Mouse (Mus musculus) heart, embryonic 15.5 days (tissue): ENCODE data around the gene Sfswap. TPM values are rescaled to one million over a fixed set of nuclear protein-coding genes. Genes with fewer than 3 reads are reported as not detected.
"Not testable (repeated sequence)": the region's sequence is repeated elsewhere in the genome, so short reads cannot be mapped to it uniquely, and the experiment has no call there.

Experiments
- ATAC-seq: fragments of 200-750 bp; cut with Nextera tagmentation; replicated peaks from 2 replicates; pipeline ENCODE4 v1.8.0; 2017; ENCODE audit warnings: low read depth, moderate TSS enrichment; ENCODE audit not compliant: insufficient number of reproducible peaks, insufficient read depth, low FRiP score
- H3K27ac ChIP-seq: fragments of 300-500 bp; sonication (generic); 2 replicates; pipeline ENCODE4 v1.5.1; 2015; ENCODE audit warnings: mild to moderate bottlenecking, inconsistent platforms
- H3K27me3 ChIP-seq: fragments of 300-500 bp; sonication (generic); 2 replicates; pipeline ENCODE4 v1.6.1; 2015; ENCODE audit warnings: inconsistent platforms
- H3K36me3 ChIP-seq: fragments of 300-500 bp; sonication (generic); 2 replicates; pipeline ENCODE4 v1.6.1; 2015; ENCODE audit warnings: mild to moderate bottlenecking, inconsistent platforms
- H3K4me1 ChIP-seq: fragments of 300-500 bp; sonication (generic); replicated peaks from 2 replicates; pipeline ENCODE4 v1.6.1; 2015; ENCODE audit warnings: inconsistent platforms
- H3K4me2 ChIP-seq: fragments of 300-500 bp; sonication (generic); 2 replicates; pipeline ENCODE4 v1.6.1; 2015; ENCODE audit warnings: inconsistent platforms, mild to moderate bottlenecking, moderate library complexity
- H3K4me3 ChIP-seq: fragments of 300-500 bp; sonication (generic); 2 replicates; pipeline ENCODE4 v1.5.1; 2015; ENCODE audit warnings: mild to moderate bottlenecking, inconsistent platforms
- H3K9ac ChIP-seq: fragments of 300-500 bp; sonication (generic); 2 replicates; pipeline ENCODE4 v1.6.1; 2015; ENCODE audit warnings: mild to moderate bottlenecking, inconsistent platforms
- H3K9me3 ChIP-seq: fragments of 300-500 bp; sonication (generic); replicated peaks from 2 replicates; pipeline ENCODE4 v1.6.1; 2016; ENCODE audit warnings: inconsistent platforms
- WGBS: fragments of 180-500 bp; shearing (Covaris S2); methylation state at CpG from one replicate; pipeline ENCODE4 v1.1.7; 2015; ENCODE audit warnings: mixed read lengths; 5-methylcytosine and 5-hydroxymethylcytosine counted together
- polyA plus RNA-seq: library from polyadenylated mRNA; unstranded; fragments of >200 nt; fragmentation: Nextera tagmentation; extraction: Ambion mirVana; gene quantifications from 2 replicates; pipeline ENCODE4 v1.2.1, GENCODE M21; 2015

Sfswap gene
- 22.9 and 28.0 TPM in 2 replicates for polyA plus RNA-seq

DNA sequence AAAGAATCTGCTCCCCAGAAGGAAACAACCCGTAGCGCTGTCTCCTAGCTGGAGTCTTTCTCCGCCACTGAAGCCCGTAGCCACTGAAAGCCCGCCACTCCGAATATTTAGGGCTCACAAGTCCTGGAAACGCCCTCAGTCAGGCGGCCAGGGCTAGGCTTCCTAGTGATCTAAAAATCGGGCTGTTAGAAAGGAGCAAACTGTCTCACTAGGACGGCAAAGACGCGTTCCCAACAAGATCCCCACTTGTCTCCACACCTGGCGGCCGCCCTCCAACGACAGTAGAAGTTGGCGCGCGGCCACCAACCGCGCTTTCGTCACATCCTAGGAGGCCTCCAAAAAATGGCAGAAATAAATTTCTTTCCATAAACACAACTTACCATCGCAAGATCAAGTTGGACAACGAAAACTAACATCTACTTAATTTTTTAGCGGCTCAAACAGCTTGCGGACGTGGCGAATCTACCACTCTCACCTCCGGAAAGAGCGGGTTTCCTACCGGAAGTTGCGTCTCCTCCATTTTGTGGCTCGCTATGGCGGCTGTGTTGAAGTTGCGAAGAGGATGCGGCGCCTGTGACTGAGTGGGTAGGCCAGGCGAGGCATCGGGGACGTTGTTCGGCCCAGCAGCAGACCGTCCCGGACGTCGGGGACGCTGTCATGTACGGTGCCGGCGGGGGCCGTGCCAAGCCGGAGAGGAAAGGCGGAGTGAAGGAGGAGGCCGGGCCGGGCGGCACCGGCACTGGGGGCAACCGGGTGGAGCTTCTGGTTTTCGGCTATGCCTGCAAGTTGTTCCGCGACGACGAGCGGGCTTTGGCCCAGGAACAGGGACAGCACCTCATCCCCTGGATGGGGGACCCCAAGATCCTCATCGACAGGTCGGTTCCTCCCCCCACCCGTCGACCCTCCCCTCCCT is at the start of gene Sfswap:
Gene Sfswap, plus strand, starts transcription at position 500 of the 913 bp plus-strand sequence.
- peaks cover 13% of the 10 kb centered on the region for H3K27me3 ChIP-seq
- H3K9ac ChIP-seq, result peak within 1 kb of the TSS; percentile 94
- WGBS, result under 1% methylated on average over 64 of the region's 66 CpGs
- peaks cover 12% of the 10 kb centered on the region for H3K4me1 ChIP-seq
- ATAC-seq, result peak; percentile 59; the same call in 1 of the 2 replicates
- peak within 1 kb of the TSS; percentile 98 for H3K4me3 ChIP-seq
- no peaks in the 10 kb centered on the region for H3K9me3 ChIP-seq
- H3K4me2 ChIP-seq, result peak within 1 kb of the TSS; percentile 95
- H3K27ac ChIP-seq, result peak within 1 kb of the TSS; percentile 77
- peaks cover 23% of the 10 kb centered on the region for H3K36me3 ChIP-seq

DNA sequence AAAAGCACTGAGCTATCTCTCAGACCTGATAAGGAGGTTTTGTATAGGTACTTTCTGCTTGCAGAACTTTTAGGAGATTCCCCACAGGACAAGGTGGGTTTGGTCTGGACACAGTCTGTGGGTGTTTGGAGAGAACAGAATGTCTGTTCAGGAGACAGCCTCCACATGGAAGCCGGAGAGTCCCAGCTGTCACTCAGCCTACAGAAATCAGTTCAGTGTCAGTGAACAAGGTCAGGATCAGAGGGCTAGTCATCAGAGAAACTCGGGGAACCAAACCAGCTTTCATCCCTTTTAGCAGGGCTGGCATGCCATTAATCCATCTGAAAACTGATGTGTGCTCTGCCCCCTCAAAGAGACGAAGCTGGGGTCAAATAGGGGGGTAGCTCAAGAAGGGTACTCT is 48.5 kb upstream of the Sfswap start:
- Histone ChIP-seq H3K36me3 (no peaks in the 10 kb centered on the region), H3K4me3 (no peak overlapping the region), H3K27ac (no peak overlapping the region), H3K9ac (no peak overlapping the region), H3K4me2 (no peak overlapping the region), H3K27me3 (0 out of 2 replicates have a peak, but pooled peaks cover 8% of the 10 kb centered on the region), H3K9me3 (no peaks in the 10 kb centered on the region), H3K4me1 (peaks cover 11% of the 10 kb centered on the region)
- no peak for ATAC-seq
- 35% methylated on average over 3 of the region's 3 CpGs for WGBS

GRCm38 (mm10) chr5:129454802-129455528 is 46.1 kb upstream of the Sfswap start:
- H3K4me1 ChIP-seq, result peaks cover 11% of the 10 kb centered on the region
- no peaks in the 10 kb centered on the region for H3K36me3 ChIP-seq
- no peaks in the 10 kb centered on the region for H3K9me3 ChIP-seq
- H3K27me3 ChIP-seq, result 0 out of 2 replicates have a peak, but pooled peaks cover 8% of the 10 kb centered on the region
- H3K9ac ChIP-seq, result 0 out of 2 replicates have a peak overlapping the region, but pooled peaks have one; percentile 20
- H3K4me3 ChIP-seq, result peak overlapping the region; percentile 32
- ATAC-seq, result peak; percentile 80
- H3K4me2 ChIP-seq, result peak overlapping the region; percentile 54
- 11% methylated on average over 13 of the region's 13 CpGs for WGBS
- H3K27ac ChIP-seq, result peak overlapping the region; percentile 57

DNA sequence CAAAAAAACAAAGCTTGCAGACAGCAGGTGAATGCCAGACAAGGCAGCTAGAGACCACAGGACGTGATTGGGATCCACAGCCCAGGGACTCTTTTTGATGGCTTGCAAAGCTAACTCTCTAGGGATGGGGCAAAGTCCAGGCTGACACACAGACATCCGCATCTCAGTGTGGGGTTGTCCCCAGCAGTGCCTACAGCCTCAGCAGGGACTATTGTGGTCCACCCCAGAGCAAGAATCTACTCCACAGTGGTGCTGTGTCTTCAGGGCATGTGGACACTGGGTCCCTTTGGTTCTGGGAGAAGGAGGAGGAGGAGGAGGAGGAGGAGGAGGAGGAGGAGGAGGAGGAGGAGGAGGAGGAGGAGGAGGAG is 45.5 kb upstream of the Sfswap start:
- Histone ChIP-seq H3K4me1 (peaks cover 11% of the 10 kb centered on the region), H3K9ac (no peak overlapping the region), H3K27me3 (0 out of 2 replicates have a peak, but pooled peaks cover 8% of the 10 kb centered on the region), H3K4me2 (peak overlapping the region; percentile 54), H3K9me3 (no peaks in the 10 kb centered on the region), H3K36me3 (no peaks in the 10 kb centered on the region), H3K4me3 (no peak overlapping the region), H3K27ac (no peak overlapping the region)
- no peak; the same call in 1 of the 2 replicates for ATAC-seq
- WGBS, result 32% methylated on average over 2 of the region's 2 CpGs

- ATAC-seq, result no peak
- Histone ChIP-seq H3K9me3 (no peaks in the 10 kb centered on the region), H3K4me1 (peaks cover 11% of the 10 kb centered on the region), H3K27me3 (0 out of 2 replicates have a peak, but pooled peaks cover 8% of the 10 kb centered on the region), H3K4me3 (no peak overlapping the region), H3K27ac (no peak overlapping the region), H3K4me2 (no peak overlapping the region), H3K36me3 (no peaks in the 10 kb centered on the region), H3K9ac (no peak overlapping the region)
- 38% methylated on average over 9 of the region's 9 CpGs for WGBS
These were observed 44.4 kb upstream of the Sfswap start for GRCm38 (mm10) chr5:129456579-129457140.

DNA sequence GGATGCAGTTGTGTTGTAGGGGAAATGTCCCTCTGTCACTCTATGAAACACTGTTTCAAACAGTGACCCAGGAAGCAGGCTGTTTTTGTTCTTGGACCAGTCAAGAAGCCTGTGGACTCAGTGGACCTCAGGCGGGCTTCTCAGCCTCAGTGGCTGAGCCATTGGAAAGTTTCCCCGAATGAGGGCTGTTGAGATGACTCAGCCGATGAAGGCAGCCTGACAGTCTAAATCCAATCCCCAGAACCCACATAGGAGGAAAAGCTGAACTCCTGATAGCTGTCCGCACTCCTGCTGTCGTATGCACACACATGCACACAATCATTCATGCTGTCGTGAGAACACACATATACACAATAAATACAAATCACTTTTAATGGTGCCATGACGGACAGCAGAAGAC is 42.9 kb upstream of the Sfswap start:
- Histone ChIP-seq H3K9me3 (no peaks in the 10 kb centered on the region), H3K4me1 (peaks cover 11% of the 10 kb centered on the region), H3K36me3 (no peaks in the 10 kb centered on the region), H3K4me2 (no peak overlapping the region), H3K4me3 (no peak overlapping the region), H3K9ac (no peak overlapping the region), H3K27me3 (0 out of 2 replicates have a peak, but pooled peaks cover 8% of the 10 kb centered on the region), H3K27ac (no peak overlapping the region)
- no peak for ATAC-seq
- 62% methylated on average over 7 of the region's 7 CpGs for WGBS

DNA sequence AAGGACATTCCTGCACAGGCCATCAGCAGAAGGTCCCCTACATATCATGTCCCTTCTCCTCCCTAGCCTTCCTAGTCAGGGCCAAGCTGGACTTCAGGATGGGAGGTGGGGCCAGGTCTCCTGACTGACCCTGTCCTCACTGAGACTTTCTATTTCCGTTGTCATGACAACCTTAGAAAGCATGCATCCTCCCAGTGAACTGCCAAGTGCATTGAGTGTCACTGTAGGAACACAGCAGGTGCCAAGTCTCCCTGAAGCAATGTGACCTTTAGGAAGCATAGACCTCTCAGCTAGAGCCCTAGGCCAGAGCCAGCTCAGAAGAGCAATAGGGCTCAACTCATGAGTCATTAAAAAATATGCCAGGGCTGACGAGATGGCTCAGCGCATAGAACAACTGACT is 42.5 kb upstream of the Sfswap start:
- Histone ChIP-seq H3K27ac (no peak overlapping the region), H3K4me3 (no peak overlapping the region), H3K9me3 (no peaks in the 10 kb centered on the region), H3K9ac (no peak overlapping the region), H3K27me3 (0 out of 2 replicates have a peak, but pooled peaks cover 6% of the 10 kb centered on the region), H3K4me2 (no peak overlapping the region), H3K4me1 (peaks cover 11% of the 10 kb centered on the region), H3K36me3 (no peaks in the 10 kb centered on the region)
- 76% methylated on average over 3 of the region's 3 CpGs for WGBS
- no peak for ATAC-seq

GRCm38 (mm10) chr5:129460798-129461476 is 40.1 kb upstream of the Sfswap start:
- no peak overlapping the region for H3K4me3 ChIP-seq
- no peak for ATAC-seq

DNA sequence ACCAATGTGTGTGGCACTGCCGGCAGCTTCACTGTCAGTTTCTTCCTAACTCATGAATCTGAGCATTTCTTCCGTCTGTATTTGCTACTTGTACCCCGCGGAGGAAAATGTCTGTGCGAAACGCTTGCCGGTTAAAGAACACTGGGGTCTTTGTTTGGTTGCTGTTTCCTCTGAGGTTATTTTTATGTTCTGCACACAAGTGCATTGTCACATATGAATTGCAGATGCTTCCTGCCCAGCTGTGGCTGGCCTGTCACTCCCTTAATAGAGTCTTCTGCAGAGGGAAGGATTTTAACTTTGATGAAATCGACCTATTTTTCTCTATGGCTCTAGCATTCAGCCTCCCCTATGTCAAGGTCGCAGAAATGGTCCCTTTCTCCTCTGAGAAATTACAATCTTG is 37.4 kb upstream of the Sfswap start:
- WGBS, result 51% methylated on average over 9 of the region's 9 CpGs
- peak overlapping the region; percentile 62; the same call in 1 of the 2 replicates for H3K27ac ChIP-seq
- ATAC-seq, result not testable (repeated sequence)

More at GRCm38 (mm10) chr5:129460798-129461476, 40.1 kb upstream of the Sfswap start:
- H3K27me3 ChIP-seq, result 0 out of 2 replicates have a peak, but pooled peaks cover 3% of the 10 kb centered on the region
- no peak overlapping the region for H3K9ac ChIP-seq
- H3K9me3 ChIP-seq, result no peaks in the 10 kb centered on the region
- no peak overlapping the region for H3K27ac ChIP-seq
- no peaks in the 10 kb centered on the region for H3K36me3 ChIP-seq
- no peaks in the 10 kb centered on the region for H3K4me1 ChIP-seq
- H3K4me2 ChIP-seq, result no peak overlapping the region
- WGBS, result 44% methylated on average over 11 of the region's 11 CpGs

DNA sequence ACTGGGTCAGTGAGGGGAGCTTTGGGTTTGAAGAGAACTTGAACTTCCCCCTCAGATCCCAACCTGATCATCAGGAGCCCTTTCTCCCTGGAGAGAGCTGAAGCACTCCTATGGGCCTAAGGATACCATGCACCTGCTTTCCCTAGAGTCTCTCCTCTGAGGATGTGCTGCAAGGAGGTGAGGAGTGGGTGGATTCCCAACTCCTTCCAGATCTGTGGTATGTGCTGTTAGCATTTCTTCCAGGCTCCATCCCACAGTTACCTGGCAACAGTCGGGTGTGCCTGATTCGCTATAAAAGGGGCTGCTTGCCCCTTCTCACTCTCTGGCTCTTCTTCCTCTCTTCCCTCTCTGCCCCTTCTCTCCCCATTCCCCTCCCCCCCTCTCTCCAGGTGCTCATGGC is 35.2 kb upstream of the Sfswap start:
- no peaks in the 10 kb centered on the region for H3K27me3 ChIP-seq
- no peak overlapping the region for H3K9ac ChIP-seq
- H3K4me2 ChIP-seq, result no peak overlapping the region
- ATAC-seq, result no peak
- H3K27ac ChIP-seq, result no peak overlapping the region
- H3K4me3 ChIP-seq, result no peak overlapping the region
- 78% methylated on average over 2 of the region's 2 CpGs for WGBS
- no peaks in the 10 kb centered on the region for H3K9me3 ChIP-seq
- no peaks in the 10 kb centered on the region for H3K36me3 ChIP-seq
- no peaks in the 10 kb centered on the region for H3K4me1 ChIP-seq

More for the DNA sequence above, 37.4 kb upstream of the Sfswap start:
- H3K4me2 ChIP-seq, H3K9ac ChIP-seq, H3K36me3 ChIP-seq, H3K4me1 ChIP-seq, H3K27me3 ChIP-seq, H3K9me3 ChIP-seq, H3K4me3 ChIP-seq: not testable (repeated sequence)
